Mouse (Mus musculus) cerebellum, adult 18-20 months (tissue): ENCODE results near the gene Ngb.

ENCODE experiments used
- DNase-seq, 2 experiments: peaks; one replicate each; pipeline ENCODE4 v3.0.0; 2021

Ngb gene

GRCm38 (mm10) chr12:87102165-87102631 lies at the start of gene Ngb:
TSS of gene Ngb (minus strand) at chr12:87102539.
- no peak for DNase-seq

- no peak for DNase-seq
These were observed 47.1 kb upstream of the Ngb start for GRCm38 (mm10) chr12:87149471-87149870.

DNA sequence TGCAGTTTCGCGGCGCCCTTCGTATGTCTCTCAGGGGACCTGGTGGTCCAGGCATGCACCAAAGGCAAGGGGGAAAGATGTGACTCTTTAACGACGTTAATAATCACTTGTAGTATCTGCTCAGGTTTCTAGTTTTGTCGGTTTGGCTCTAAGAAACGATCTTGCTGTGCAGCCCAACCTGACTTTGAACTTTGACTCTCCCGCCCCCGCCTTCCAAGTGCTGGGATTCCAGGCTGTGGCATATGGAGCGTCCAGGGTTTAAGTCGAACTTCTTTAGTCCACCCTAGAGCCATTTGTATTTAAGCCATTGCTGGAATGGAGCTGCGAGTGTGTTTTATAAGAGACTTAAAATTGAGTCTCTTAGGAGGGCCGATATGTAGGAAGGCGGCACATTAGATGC lies 45.8 kb upstream of the Ngb start:
- no peak for DNase-seq

DNA sequence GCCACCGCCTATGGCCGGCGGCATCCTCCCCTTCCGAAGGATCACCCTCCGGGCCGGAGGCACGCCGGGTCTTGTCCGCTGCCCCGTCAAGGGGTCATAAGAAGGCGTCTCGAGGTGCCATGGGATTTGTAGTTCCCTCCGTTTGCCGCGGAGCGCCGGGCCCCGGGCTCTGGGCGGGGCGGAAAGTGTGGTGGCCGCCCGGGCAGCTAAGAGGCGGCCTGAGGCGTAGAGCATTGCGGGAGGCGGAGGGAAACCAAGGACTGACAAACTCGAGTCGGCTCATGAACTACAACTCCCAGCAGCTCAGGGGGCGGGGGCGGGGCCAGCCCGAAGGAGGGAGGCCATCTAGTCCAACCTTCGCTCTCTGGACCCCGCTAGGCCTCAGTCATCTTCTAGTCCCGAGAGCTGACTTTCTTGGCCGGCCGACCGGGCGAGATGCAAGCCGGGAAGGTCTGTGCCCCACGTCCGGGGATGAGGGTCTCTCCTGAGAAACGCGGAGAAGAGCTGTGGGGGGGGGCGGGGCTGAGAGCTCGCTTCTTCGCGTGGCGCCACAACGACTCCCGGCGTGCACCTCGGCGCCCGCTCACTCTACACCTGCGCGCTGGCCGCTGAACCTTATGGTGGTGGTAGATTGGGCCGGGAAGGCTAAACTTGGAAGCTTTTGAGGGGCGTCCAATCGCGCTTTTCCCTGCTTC lies 45.2 kb upstream of the Ngb start, which contains the start of gene Pomt2:
Gene Pomt2 (minus strand): TSS at position 574 of the 695 bp plus-strand sequence.
- DNase-seq, result peak; percentile 92 to 96

DNA sequence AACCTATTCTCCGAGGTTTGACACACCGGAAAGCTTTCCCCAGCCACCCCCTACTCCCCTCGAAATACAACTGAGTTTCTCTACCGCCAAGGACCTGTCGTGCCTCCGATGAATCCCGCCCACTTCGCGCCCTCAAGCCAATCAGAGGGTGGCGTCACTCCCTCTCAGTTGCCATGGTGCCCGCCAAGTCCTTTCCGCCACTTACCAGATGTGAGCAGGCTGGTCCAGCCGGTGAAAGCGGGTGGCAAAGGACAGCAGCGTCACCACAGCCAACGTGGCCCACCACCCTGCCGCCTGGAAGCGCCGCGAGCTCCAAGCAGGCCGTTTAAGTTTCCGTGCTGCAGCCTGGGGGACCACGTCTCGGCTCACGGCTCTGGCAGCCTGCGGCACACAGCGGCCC lies 44.6 kb upstream of the Ngb start, which contains the start of gene Gstz1:
Gene Gstz1 (plus strand): TSS at position 200 of the 400 bp plus-strand sequence.
- DNase-seq, result peak; percentile 76 to 85

DNA sequence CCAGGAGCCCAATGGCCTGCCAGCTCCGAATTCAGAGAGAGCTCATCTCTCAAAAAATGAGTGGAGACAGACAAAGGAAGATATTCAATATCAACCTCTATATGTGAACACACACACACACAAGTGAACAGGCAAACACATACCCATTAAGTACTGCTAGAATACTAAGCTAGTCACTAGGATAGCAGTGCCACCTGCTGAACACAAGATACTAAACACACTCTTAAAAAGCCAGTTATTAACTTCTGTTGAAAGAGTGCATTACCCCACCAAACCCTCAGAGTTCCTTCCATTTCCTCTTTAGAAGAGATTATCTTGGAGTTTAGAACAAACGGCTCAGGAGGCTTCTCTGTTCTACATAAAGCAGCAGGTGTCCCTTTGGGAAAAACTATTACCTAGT lies 39.8 kb upstream of the Ngb start:
- no peak for DNase-seq

GRCm38 (mm10) chr12:87138768-87139167 lies 36.4 kb upstream of the Ngb start:
- no peak for DNase-seq

GRCm38 (mm10) chr12:87138342-87138701 lies 36.0 kb upstream of the Ngb start:
- no peak for DNase-seq

- DNase-seq, result no peak
These were observed 35.4 kb upstream of the Ngb start for GRCm38 (mm10) chr12:87137439-87138341.

DNA sequence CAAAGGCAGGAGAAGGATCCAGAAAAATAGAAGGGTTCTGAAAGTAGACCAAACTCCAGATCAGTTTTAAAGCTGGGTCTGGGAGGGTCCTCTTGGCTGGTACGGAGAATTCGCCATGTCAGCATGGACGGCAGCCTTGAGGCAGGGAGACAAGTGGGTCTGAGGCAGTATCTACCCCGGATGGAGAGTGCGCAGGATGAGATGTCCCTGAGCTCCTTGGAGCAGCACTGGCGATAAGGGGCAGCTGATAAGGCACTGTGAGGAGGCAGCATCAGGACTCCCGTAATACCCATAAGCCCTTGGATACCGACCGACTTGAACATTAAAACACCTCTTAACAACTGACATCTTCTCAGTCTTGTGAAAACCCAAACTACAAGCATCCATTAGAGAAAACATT lies 30.4 kb upstream of the Ngb start:
- DNase-seq, result no peak

DNA sequence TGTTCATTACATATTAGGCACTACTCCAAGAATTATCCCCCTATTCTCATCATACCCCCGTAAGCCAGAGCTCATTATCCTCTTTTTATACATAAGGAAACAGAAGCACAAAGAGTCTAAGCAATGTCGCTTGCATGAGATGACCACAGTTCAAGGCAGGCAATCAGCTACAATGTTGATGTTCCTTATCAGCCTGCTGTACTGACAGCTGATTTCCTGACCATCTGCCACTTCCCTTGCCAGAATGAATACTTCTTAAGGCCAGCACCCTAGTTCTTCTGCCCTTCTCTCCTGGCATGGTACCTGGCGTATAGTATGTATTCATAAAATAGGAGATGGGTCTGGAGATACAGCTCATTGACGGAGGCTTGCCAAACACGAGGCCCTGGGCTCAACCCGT lies 29.9 kb upstream of the Ngb start:
- no peak for DNase-seq

DNA sequence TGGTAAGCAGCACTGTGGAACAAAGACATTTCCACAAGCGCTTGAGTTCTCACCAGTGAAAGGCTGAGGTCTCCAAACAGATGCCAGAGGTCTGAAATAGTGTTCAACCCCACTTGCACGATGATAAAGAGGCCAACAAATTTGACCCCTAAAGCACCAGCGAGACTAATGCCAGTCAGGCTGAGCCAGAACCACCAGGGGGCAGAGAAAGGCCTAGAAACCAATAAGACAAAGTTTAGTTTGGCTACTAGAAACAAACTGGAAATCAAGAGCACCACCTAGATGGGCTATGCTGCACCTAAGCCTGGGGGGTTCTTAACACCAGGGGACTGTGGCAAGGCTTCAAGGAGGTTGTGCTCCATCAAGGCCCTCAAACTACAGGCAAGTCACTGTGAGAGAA lies 29.3 kb upstream of the Ngb start:
- DNase-seq, result no peak

- no peak for DNase-seq
These were observed 28.8 kb upstream of the Ngb start for GRCm38 (mm10) chr12:87131181-87131580.

GRCm38 (mm10) chr12:87130224-87130623 lies 27.9 kb upstream of the Ngb start:
- DNase-seq, result no peak

DNA sequence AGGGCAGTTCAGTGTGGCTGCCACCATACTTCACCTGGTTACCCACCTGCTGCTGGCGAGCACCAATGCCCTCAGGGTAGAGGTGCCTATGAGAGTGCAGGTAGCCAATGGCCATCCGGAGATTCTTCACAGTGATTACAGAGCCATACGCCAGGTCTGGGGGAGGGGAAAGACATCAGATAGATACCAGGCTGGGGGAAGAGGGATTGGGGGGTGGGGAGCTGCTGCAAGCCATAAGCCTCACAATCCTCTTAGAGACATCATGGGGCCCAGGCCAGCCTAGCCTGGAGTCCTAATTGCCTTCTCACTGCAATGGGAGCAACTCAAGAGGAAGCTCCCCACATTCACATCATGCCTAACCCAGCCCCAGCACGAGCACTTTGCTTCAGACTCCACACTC lies 24.9 kb upstream of the Ngb start:
- DNase-seq, result no peak

DNA sequence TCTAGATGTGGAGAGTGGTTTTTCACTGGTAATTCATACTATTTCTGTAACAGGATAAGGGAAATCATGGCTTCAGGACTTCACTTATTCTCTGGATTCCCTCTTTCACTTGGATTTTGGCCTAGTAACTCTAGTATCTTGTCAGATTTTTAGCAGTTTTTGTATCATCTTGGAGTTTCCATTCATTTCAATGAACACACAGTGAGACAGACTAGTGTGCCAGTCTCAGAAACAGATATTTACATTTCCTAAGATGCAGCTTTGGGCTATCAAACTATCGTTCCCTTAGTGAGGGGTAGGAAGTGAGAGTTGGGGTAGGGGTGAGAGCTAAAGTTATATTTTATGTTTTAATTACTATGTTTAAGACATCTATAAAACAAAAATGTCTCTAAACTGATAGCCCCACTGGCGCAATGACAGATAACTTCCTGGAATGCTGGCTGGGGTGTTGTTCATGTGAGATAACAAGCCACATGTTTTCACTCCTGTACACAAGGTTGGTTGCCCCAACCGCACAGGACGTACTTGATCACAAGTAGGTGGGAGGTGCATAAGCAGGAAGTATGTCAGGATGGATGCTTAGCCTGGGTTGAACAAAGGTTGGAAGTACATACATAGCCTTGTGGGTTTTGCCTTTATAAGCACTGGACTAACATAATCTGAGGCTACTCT lies 19.7 kb upstream of the Ngb start:
- DNase-seq, result no peak

- no peak for DNase-seq
These were observed 5.1 kb upstream of the Ngb start for GRCm38 (mm10) chr12:87107357-87107977.

GRCm38 (mm10) chr12:87104796-87105195 lies 2.5 kb upstream of the Ngb start:
- no peak for DNase-seq

DNA sequence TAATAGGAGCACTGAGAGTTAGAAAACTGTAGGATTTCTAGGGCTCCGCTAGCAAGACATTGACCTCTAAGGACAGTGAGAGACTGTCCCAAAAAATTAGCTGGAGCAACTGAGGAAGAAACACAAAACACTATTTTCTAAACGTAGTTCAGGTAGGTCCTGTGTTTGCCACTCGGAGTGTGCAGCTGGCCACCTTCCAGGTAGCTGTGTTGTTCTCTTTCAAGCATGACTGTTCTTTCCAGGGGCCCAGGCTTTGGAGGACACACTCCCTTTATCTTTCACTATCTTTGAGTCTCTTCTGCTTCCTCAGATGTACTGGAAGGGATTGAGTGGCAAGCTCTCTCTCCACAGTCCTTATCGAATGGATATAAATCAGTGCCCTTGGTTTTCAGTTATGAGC lies 1.1 kb upstream of the Ngb start:
- no peak for DNase-seq

- DNase-seq, result no peak
These were observed 2.0 kb downstream of the Ngb start for GRCm38 (mm10) chr12:87100331-87100730.

- DNase-seq, result no peak
These were observed 8.7 kb downstream of the Ngb start for GRCm38 (mm10) chr12:87093671-87094070.

DNA sequence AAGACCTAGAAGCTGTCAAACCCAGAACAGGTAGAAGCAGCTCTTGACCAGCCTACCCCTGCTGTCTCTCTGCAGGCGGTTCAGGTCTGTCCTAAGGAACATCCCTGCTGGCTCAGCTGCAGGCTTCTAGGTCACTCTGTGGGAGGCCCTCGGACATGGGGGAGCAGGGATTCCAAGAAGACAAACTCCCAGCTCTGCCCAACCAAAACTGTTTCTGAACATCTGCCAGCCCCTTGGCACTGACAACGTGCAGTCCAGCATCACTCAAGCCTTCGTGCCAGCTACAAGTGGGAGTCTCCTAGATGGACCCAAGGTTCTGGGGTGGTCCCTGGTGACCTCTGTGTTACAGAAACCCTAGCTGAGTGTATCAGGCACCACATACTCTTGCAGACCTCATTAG lies 9.1 kb downstream of the Ngb start:
- peak; percentile 29 to 33 for DNase-seq

DNA sequence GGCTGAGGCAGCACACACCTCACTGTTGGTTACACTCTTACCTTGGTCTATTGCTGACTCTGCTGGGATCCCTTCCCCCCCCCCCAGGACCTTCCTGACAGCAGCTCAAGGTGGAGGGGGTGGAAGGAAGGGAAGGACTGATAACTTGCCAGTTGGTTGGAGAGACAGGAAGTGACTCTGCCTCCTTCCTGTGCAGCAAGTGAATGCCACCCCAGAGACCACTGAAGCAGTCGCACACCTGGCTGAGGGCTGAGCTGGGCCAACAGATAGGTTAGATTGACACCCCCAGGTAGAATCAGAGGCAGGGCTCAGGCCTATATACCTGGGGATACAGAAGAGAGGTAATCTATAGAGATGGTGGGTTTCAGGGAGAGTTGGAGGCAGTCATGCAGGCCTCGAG lies 10.4 kb downstream of the Ngb start:
- no peak for DNase-seq
